Mouse (Mus musculus) megakaryocyte, adult 5-6 weeks (primary cell): ENCODE results near the gene Zbtb7b. TPM values are rescaled to one million over a fixed set of nuclear protein-coding genes. Genes with fewer than 3 reads are reported as not detected.

ENCODE experiments used
- ATAC-seq: 2 replicates; pipeline ENCODE4 v1.8.0; 2016; ENCODE audit warnings: mild to moderate bottlenecking, inconsistent platforms; ENCODE audit not compliant: poor library complexity, severe bottlenecking
- total RNA-seq, 2 experiments: library from RNA; stranded (forward) in 1 of 2; stranded (reverse) in 1 of 2; fragments of 153-499, 151-499 nt in 1 of 2; fragments of 221-1000, 200-1000 nt in 1 of 2; gene quantifications; 2 replicates each; pipeline versions ENCODE4 v1.2.3 to v1.2.4; 2015 to 2017

Zbtb7b gene
- total RNA-seq, 2 experiments from 2014 or later, result 41.1 to 63.8 TPM

- ATAC-seq, result no peak
Measured at GRCm38 (mm10) chr3:89390699-89391662, 3.6 kb downstream of the Zbtb7b start.

- no peak for ATAC-seq
Measured at GRCm38 (mm10) chr3:89390111-89390515, 4.5 kb downstream of the Zbtb7b start.

GRCm38 (mm10) chr3:89388901-89389740, 5.5 kb downstream of the Zbtb7b start:
- ATAC-seq, result peak; percentile 19; the same call in 1 of the 2 replicates

- ATAC-seq, result peak; percentile 9; the same call in 1 of the 2 replicates
Measured at GRCm38 (mm10) chr3:89388134-89388881, 6.3 kb downstream of the Zbtb7b start.

GRCm38 (mm10) chr3:89387632-89388031, 6.9 kb downstream of the Zbtb7b start:
- peak; percentile 13; the same call in 1 of the 2 replicates for ATAC-seq

- ATAC-seq, result no peak
Measured at GRCm38 (mm10) chr3:89386438-89387420, 7.8 kb downstream of the Zbtb7b start.

- ATAC-seq, result peak; percentile 19; the same call in 1 of the 2 replicates
Measured at GRCm38 (mm10) chr3:89385451-89385850, 9.1 kb downstream of the Zbtb7b start.

GRCm38 (mm10) chr3:89384331-89385076, 10.1 kb downstream of the Zbtb7b start:
- ATAC-seq, result no peak

- no peak for ATAC-seq
Measured at GRCm38 (mm10) chr3:89383651-89384255, 10.8 kb downstream of the Zbtb7b start.

- no peak for ATAC-seq
Measured at GRCm38 (mm10) chr3:89382950-89383349, 11.6 kb downstream of the Zbtb7b start.

- ATAC-seq, result no peak
Measured at GRCm38 (mm10) chr3:89382033-89382882, 12.3 kb downstream of the Zbtb7b start.

- ATAC-seq, result no peak
Measured at GRCm38 (mm10) chr3:89381233-89381632, 13.3 kb downstream of the Zbtb7b start.

GRCm38 (mm10) chr3:89380711-89381110, 13.9 kb downstream of the Zbtb7b start:
- no peak for ATAC-seq

GRCm38 (mm10) chr3:89380291-89380690, 14.3 kb downstream of the Zbtb7b start:
- no peak for ATAC-seq

GRCm38 (mm10) chr3:89379388-89380131, 15.0 kb downstream of the Zbtb7b start:
- ATAC-seq, result no peak

- ATAC-seq, result peak; percentile 70
Measured at GRCm38 (mm10) chr3:89378394-89379067, 16.0 kb downstream of the Zbtb7b start.
